Mouse (Mus musculus): ENCODE data around the gene Arid1b. TPM values are rescaled to one million over a fixed set of nuclear protein-coding genes. Genes with fewer than 3 reads are reported as not detected.

Gene Arid1b
- polyA plus RNA-seq, 1 experiment, result 10.8 TPM

GRCm38 (mm10) chr17:5056654-5057053 lies 62.5 kb downstream of the Arid1b start:
- no peak for DNase-seq (ENCODE audit: low spot score)

- DNase-seq (ENCODE audit: low spot score), result no peak
Measured at GRCm38 (mm10) chr17:5057286-5057685, 63.2 kb downstream of the Arid1b start.

DNA sequence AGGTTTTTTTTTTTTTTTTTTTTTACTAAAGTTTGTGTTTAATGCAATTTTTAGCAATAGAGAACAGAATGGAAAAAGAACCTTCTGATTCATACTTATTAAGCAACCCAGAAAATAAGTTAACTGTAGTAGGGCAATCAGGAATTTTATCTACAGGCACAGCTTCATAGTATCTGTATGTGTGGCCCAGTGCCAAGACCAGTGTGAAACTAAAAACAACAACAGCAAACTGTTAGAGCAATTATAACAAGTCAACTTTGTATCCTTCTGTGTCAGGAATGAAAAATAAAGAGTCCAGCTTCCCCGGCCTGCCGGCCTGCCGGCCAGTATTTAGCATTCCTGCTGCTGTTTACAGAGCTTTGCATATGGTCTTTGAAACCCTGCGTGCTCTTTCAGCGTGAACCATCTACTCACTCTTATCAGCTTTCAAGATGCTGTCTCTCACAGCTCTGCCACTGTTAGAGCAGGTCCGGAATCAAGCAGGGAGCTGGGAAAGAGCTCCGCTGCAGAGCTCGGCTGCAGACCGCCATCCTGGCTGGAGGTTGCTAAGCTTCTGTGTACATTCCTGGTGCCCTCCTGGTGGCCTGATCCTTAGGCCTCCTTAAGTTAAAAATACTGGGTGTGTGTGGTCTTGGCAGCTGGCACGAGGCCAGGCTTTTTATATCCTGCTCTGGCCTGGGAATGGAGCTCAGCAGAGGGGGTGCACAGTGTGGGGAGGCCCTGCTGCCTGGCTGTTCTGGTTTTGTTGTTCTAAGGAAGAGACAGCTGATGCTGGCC lies 64.0 kb downstream of the Arid1b start:
- DNase-seq (ENCODE audit: low spot score), result no peak

GRCm38 (mm10) chr17:5059092-5059601 lies 65.0 kb downstream of the Arid1b start:
- no peak for DNase-seq (ENCODE audit: low spot score)

GRCm38 (mm10) chr17:5060515-5061084 lies 66.5 kb downstream of the Arid1b start:
- DNase-seq (ENCODE audit: low spot score), result no peak

DNA sequence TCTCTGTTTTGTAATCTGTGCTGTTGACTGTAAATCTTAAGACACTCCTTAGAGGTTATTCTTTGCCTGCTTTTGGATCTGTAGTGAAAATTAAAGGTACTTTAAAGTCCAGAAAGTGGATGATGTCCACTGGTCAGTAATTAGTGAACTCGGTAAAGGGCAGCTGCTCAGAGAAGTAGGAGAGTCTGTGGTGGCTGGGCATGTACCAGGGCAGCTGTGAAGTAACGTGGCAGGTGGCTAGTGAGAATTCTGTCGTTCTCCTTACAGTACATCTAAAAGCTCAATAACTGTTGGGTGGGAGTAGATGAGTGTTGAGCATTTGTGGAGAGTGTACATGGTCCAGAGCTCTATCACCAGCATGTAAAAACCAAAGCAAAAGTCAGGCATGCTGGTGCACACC lies 67.1 kb downstream of the Arid1b start:
- DNase-seq (ENCODE audit: low spot score), result no peak

DNA sequence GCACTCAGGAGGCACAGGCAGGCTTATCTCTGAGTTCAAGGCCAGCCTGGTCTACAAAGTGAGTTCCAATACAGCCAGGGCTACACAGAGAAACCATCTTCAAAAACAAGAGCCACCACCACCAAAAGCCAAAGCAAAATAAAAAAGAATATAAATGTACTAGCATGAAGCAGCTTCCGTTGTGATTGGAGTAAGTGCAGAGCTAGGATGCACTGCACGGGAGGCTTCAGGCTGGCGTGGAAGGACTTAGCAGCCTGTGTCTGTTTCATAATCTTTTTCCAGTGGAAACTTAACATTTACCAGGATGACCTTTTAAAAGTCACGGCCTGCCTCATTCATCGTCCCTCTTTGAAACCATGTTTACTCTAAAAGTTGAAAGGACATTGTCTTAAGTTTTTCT lies 67.5 kb downstream of the Arid1b start:
- DNase-seq (ENCODE audit: low spot score), result no peak

DNA sequence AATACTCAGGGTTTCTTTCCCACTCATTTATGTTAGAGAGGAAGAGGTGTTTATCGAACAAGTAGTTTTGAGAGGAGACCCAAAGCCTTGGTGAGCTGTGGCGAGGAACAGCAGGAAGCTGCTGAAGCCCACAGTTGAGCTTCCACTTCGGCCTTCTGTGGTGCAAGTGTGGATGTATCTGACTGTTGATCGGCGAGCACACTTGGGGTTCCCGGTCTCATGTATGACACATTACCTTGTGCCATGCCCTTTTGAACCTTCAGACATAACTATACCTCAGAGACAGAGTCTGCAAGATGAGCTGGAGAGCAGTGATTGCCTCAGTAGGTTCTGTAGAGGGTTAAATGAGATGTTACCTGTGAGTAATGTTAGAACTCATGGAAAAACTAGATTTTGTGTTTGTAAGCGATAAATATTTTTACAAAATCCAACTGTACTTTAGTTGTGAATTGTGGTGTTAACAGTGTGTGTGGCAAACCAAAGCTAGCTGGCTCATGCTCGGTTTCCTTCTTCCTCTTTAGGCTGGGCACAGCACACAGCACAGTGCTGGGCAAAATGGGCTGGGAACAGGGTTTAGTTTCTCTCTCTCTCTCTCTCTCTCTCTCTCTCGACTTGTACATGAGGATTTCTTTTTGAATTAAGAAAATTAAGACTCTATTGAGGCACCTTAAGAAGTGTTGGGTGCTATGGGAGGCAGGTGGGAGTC lies 69.5 kb downstream of the Arid1b start:
- no peak for DNase-seq (ENCODE audit: low spot score)

- no peak for DNase-seq (ENCODE audit: low spot score)
Measured at GRCm38 (mm10) chr17:5064777-5065176, 70.6 kb downstream of the Arid1b start.

DNA sequence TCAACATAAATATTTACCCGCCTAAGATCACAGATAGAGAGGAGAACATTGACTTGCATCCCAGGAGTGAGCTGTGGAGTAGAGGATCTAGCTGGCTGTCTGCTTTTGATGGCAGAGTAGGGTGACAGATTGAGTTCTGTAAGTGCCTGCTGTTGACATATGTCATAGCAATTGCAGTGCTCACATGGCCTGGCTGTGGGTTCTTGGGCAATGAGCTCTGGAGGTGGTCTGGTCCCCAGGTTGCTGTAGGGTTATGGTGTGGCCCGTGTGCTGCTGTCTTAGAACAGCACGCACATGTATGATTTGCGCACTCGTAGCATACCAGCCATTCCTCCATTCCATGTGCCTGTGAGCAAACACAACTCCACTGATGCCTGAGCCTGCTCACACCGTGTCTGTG lies 71.1 kb downstream of the Arid1b start:
- DNase-seq (ENCODE audit: low spot score), result no peak

GRCm38 (mm10) chr17:5066835-5067234 lies 72.7 kb downstream of the Arid1b start:
- no peak for DNase-seq (ENCODE audit: low spot score)

DNA sequence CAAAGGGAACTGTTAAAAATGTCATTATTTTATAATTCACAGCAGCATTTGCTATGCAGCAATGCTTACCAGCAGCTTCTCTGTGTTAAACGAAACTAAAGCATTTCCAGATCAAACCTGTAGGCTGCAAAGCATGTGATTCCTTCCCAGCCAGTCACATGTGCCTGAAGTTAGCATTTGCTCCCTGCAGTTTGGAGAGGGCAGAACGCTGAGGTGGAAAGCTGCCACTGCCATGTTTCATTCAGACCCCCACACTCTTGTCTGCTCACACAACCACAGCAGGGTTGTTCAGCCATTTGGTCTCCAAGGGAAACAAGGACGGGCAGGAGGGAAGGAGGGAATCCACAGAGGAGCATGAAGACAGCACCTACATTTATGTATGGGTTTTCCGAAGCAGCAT lies 73.1 kb downstream of the Arid1b start:
- DNase-seq (ENCODE audit: low spot score), result no peak

GRCm38 (mm10) chr17:5070399-5070798 lies 76.3 kb downstream of the Arid1b start:
- DNase-seq (ENCODE audit: low spot score), result no peak

DNA sequence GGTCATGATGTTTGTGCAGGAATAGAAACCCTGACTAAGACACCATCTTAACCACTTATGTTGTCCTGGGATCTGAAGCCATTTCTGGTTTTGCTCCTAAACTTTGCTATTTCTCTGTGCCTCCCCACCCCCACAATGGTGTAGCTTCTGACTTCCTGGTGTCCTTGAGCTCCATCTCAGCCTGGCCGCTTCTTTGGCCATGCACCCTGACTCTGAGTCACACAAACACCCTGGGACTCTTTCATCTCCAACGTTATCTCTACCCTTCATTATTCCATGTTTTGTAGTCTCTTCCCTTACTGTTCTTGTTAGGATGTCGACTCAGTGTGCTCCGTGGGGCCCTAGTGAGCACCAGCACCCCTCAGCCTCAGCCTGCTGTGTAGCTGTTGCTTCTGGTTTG lies 78.4 kb downstream of the Arid1b start:
- DNase-seq (ENCODE audit: low spot score), result no peak

- no peak for DNase-seq (ENCODE audit: low spot score)
Measured at GRCm38 (mm10) chr17:5074752-5075506, 80.8 kb downstream of the Arid1b start.

GRCm38 (mm10) chr17:5077996-5078395 lies 83.9 kb downstream of the Arid1b start:
- no peak for DNase-seq (ENCODE audit: low spot score)

GRCm38 (mm10) chr17:5078576-5078975 lies 84.4 kb downstream of the Arid1b start:
- DNase-seq (ENCODE audit: low spot score), result no peak

DNA sequence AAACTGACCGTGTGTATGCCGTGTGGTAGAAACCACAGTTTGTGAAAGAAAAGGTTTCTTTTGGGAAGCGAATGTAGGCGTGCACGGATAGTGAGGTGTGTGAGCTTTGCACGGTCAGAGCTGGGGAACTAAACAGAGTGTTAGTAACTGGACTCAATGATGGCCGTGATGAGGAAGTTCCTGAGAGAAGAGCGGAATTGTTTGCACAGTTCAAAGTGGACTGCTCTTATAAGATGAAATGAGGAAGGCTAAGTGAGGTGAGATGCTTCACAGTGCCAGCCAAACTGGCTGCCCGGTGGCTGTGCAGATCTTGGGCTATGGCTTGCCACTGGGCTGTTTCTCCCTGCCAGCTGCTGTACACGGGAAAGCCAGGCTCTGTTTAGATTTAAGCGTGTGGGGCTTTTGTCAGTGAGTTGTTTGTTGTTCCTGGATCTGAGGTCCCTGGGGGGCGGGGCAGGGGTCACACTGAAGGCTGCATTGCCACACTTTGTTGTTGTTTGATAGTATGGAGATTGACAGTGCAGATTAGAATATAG lies 86.8 kb downstream of the Arid1b start:
- no peak for DNase-seq (ENCODE audit: low spot score)

DNA sequence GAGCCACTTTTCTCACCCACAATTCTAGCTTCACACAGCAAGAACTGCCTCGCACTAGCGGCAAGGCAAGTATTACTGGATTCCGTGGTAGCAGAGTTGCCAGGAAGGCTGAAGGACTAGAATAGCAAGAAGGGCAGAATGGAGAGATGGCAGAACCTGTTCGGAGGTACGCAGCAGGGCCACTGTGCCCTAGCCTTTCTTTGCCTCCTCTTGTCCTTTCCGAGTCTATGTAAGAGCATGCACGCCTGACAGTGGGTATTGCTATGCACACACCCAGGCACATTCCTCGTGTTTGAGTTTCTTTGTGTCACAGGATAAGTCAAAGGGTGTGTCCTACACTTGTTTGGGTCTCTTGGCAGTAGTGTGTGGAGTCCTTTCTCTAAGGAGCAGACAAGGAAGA lies 88.1 kb downstream of the Arid1b start:
- DNase-seq (ENCODE audit: low spot score), result no peak

DNA sequence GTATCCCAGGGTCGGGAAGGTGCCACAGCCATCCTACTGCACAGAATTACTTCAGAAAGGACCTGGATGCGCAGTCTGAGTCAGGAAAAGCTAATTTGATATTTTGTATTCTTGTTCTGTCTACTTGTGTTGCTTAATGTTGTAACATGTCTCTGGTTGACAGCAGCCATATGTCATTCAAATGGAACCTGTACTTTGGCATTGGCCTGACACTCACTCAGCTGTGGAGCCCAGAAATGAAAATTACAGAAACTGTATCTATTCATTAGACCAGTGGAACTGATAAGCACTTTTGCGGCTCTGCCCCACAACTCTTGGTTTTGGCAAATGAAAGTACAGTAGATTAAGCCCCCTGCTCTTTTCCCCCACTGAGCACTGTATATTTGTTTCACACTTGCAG lies 89.4 kb downstream of the Arid1b start:
- no peak for DNase-seq (ENCODE audit: low spot score)

GRCm38 (mm10) chr17:5084139-5084538 lies 90.0 kb downstream of the Arid1b start:
- no peak for DNase-seq (ENCODE audit: low spot score)

- no peak for DNase-seq (ENCODE audit: low spot score)
Measured at GRCm38 (mm10) chr17:5085004-5085403, 90.9 kb downstream of the Arid1b start.
